Mouse (Mus musculus) E14TG2a.4 (cell line): ENCODE measurements around the gene Ggta1.

ENCODE experiments used
- CTCF ChIP-seq: conservative IDR thresholded peaks from 2 replicates; pipeline ENCODE4 v1.5.1; 2014; ENCODE audit warnings: low read length
- NANOG ChIP-seq: IDR thresholded peaks from 2 replicates; pipeline ENCODE4 v1.6.1; 2014; ENCODE audit warnings: borderline replicate concordance, low read length, mixed read lengths

DNA sequence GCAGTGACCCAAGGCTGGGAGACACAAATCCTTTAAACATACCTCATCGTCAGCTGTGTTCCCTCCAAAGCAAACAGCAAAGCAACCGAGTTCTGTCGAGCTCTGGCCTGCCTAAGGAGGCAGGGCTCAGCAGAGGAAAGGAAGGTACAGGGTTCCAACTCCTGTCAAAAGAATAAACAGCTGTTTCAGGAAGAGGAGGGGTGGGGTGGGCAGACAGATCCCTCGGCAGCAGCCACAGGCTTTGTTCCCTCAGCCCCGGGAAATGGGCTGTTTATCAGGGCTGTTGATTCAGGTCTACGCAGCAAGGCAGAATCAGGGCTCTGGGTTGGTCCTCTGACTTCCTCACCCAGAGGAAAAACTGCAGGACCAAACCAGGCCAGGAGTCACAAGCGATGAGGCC lies 30.6 kb downstream of the Ggta1 start:
- no peak for TF ChIP-seq CTCF
- no peak for TF ChIP-seq NANOG
